ENCODE assay signal across 8 mouse cellular contexts in genomic region chr10:82622671-82623552, GRCm38 (mm10). TPM values are rescaled to one million over a fixed set of nuclear protein-coding genes. Genes with fewer than 3 reads are reported as not detected.
A peak's percentile ranks its signal among the peaks of the same experiment; 100 is the strongest.
DNase-seq lines count a peak whose midpoint lies in the region; ATAC-seq lines count a peak whose summit lies in the region.

Gene 1190007I07Rik, minus strand, starts transcription at chr10:82623228.

- peak; percentile 79 for ATAC-seq in inflammation-experienced regulatory T-cells, adult 6 months
- peak; percentile 86 for ATAC-seq in megakaryocyte-erythroid progenitor cell, adult 5-6 weeks (replicated peaks; ENCODE audit: low FRiP score, low TSS enrichment, poor library complexity, severe bottlenecking)

- peak; percentile 89 to 96 for DNase-seq in adrenal gland, adult (ENCODE audit: inconsistent age in 2 of 2, low spot score in 1 of 2)
- DNase-seq in embryo, embryonic 10.5 days (ENCODE audit: low spot score) = peak; percentile 93
- peak; percentile 89 for DNase-seq in gastrocnemius, postnatal 14 days
- DNase-seq in left cerebral cortex, postnatal 10 days (ENCODE audit: extremely low spot score in 1 of 2, low spot score in 2 of 2) = peak; percentile 82 to 95
- DNase-seq in right cerebral cortex, postnatal 25 days = peak; percentile 79
- peak; percentile 82 to 92 for DNase-seq in urinary bladder, postnatal 4 days (ENCODE audit: low spot score in 2 of 2)

- intact Hi-C loops in gastrocnemius, postnatal 14 days (cut with DNase I; ENCODE audit: low total_unique reads) = no loop called here
- intact Hi-C loops in left cerebral cortex, postnatal 10 days (cut with DNase I) = no loop called here

RNA-seq across cellular contexts. Expression of gene 1190007I07Rik, which starts in this region (rescaled TPM):
- 10 to 100 TPM; 24.4 to 26.3 TPM for total RNA-seq in gastrocnemius, postnatal 14 days (2021)
- 10 to 100 TPM; 17.8 to 25.4 (median 23.0) TPM for polyA plus RNA-seq in inflammation-experienced regulatory T-cells, adult 6 months (2017; shearing (Covaris generic))
- total RNA-seq in left cerebral cortex, postnatal 10 days (2021) = 10 to 100 TPM; 16.1 to 17.4 TPM
- 57.7 and 65.7 TPM in 2 replicates for total RNA-seq in megakaryocyte-erythroid progenitor cell, adult 5-6 weeks (2014; fragmentation: Nextera tagmentation)
- 85.0 and 101 TPM in 2 replicates for total RNA-seq in megakaryocyte-erythroid progenitor cell, adult 5-6 weeks (2017)

Comparison
In these comparisons a context has a peak if more than half of its experiments do, and no peak if none do; other contexts are left out.
1. Peak in every context shown above with its lines: DNase-seq and ATAC-seq.